Mouse (Mus musculus): Measurements from ENCODE around the gene Maco1. TPM values are rescaled to one million over a fixed set of nuclear protein-coding genes. Genes with fewer than 3 reads are reported as not detected.

Maco1 gene
- polyA plus RNA-seq, 1 experiment: 1.4 TPM

GRCm38 (mm10) chr4:134876171-134876570, 23.0 kb upstream of the Maco1 start:
- no peak for TF ChIP-seq TAL1 (IDR thresholded peaks at IDR 0.05; ENCODE audit: low read length)
- no peak for TF ChIP-seq GATA1 (IDR thresholded peaks at IDR 0.05; ENCODE audit: low read length)
- Histone ChIP-seq H3K27me3 (ENCODE audit: control insufficient read depth) (no peaks in the 10 kb centered on the region; the same call in 1 of the 2 replicates), H3K36me3 (ENCODE audit: control insufficient read depth) (peaks cover 96% of the 10 kb centered on the region), H3K4me3 (replicated peaks) (no peak overlapping the region), H3K9me3 (ENCODE audit: control insufficient read depth, low read length) (no peaks in the 10 kb centered on the region), H3K4me1 (ENCODE audit: control insufficient read depth) (peaks cover 71% of the 10 kb centered on the region)

- Histone ChIP-seq H3K27me3 (ENCODE audit: control insufficient read depth) (no peaks in the 10 kb centered on the region; the same call in 1 of the 2 replicates), H3K4me3 (replicated peaks) (peak overlapping the region; percentile 44), H3K4me1 (ENCODE audit: control insufficient read depth) (peaks cover 80% of the 10 kb centered on the region), H3K9me3 (ENCODE audit: control insufficient read depth, low read length) (no peaks in the 10 kb centered on the region), H3K36me3 (ENCODE audit: control insufficient read depth) (peaks cover 96% of the 10 kb centered on the region)
- TF ChIP-seq GATA1 (IDR thresholded peaks at IDR 0.05; ENCODE audit: low read length): no peak
- no peak for TF ChIP-seq TAL1 (IDR thresholded peaks at IDR 0.05; ENCODE audit: low read length)
Observed at GRCm38 (mm10) chr4:134871950-134872349, 18.8 kb upstream of the Maco1 start.

- peaks cover 81% of the 10 kb centered on the region for H3K4me1 ChIP-seq (ENCODE audit: control insufficient read depth)
- no peaks in the 10 kb centered on the region for H3K9me3 ChIP-seq (ENCODE audit: control insufficient read depth, low read length)
- no peaks in the 10 kb centered on the region; the same call in 1 of the 2 replicates for H3K27me3 ChIP-seq (ENCODE audit: control insufficient read depth)
- TF ChIP-seq GATA1 (IDR thresholded peaks at IDR 0.05; ENCODE audit: low read length) (no peak), TAL1 (IDR thresholded peaks at IDR 0.05; ENCODE audit: low read length) (no peak)
- peaks cover 96% of the 10 kb centered on the region for H3K36me3 ChIP-seq (ENCODE audit: control insufficient read depth)
- H3K4me3 ChIP-seq (replicated peaks): peak overlapping the region; percentile 44
Observed at GRCm38 (mm10) chr4:134871477-134871876, 18.3 kb upstream of the Maco1 start.

- Histone ChIP-seq H3K27me3 (ENCODE audit: control insufficient read depth) (no peaks in the 10 kb centered on the region; the same call in 1 of the 2 replicates), H3K9me3 (ENCODE audit: control insufficient read depth, low read length) (no peaks in the 10 kb centered on the region), H3K4me1 (ENCODE audit: control insufficient read depth) (peaks cover 78% of the 10 kb centered on the region), H3K4me3 (replicated peaks) (peak overlapping the region; percentile 79), H3K36me3 (ENCODE audit: control insufficient read depth) (peaks cover 98% of the 10 kb centered on the region)
- TF ChIP-seq TAL1 (IDR thresholded peaks at IDR 0.05; ENCODE audit: low read length) (no peak), GATA1 (IDR thresholded peaks at IDR 0.05; ENCODE audit: low read length) (no peak)
Observed at GRCm38 (mm10) chr4:134869815-134870375, 16.8 kb upstream of the Maco1 start.

- Histone ChIP-seq H3K4me3 (replicated peaks) (peak overlapping the region; percentile 79), H3K36me3 (ENCODE audit: control insufficient read depth) (peaks cover 98% of the 10 kb centered on the region), H3K4me1 (ENCODE audit: control insufficient read depth) (peaks cover 72% of the 10 kb centered on the region), H3K9me3 (ENCODE audit: control insufficient read depth, low read length) (no peaks in the 10 kb centered on the region), H3K27me3 (ENCODE audit: control insufficient read depth) (no peaks in the 10 kb centered on the region; the same call in 1 of the 2 replicates)
- TF ChIP-seq TAL1 (IDR thresholded peaks at IDR 0.05; ENCODE audit: low read length) (peak; percentile 97), GATA1 (IDR thresholded peaks at IDR 0.05; ENCODE audit: low read length) (peak; percentile 98)
Observed at GRCm38 (mm10) chr4:134869068-134869730, 16.1 kb upstream of the Maco1 start.

GRCm38 (mm10) chr4:134868490-134868889, 15.3 kb upstream of the Maco1 start:
- peaks cover 92% of the 10 kb centered on the region for H3K36me3 ChIP-seq (ENCODE audit: control insufficient read depth)
- TF ChIP-seq TAL1 (IDR thresholded peaks at IDR 0.05; ENCODE audit: low read length) (no peak; the same call in 2 of the 3 replicates), GATA1 (IDR thresholded peaks at IDR 0.05; ENCODE audit: low read length) (no peak)
- no peaks in the 10 kb centered on the region; the same call in 1 of the 2 replicates for H3K27me3 ChIP-seq (ENCODE audit: control insufficient read depth)
- H3K9me3 ChIP-seq (ENCODE audit: control insufficient read depth, low read length): no peaks in the 10 kb centered on the region
- peak overlapping the region; percentile 79 for H3K4me3 ChIP-seq (replicated peaks)
- peaks cover 70% of the 10 kb centered on the region for H3K4me1 ChIP-seq (ENCODE audit: control insufficient read depth)

- Histone ChIP-seq H3K9me3 (ENCODE audit: control insufficient read depth, low read length) (no peaks in the 10 kb centered on the region), H3K36me3 (ENCODE audit: control insufficient read depth) (peaks cover 88% of the 10 kb centered on the region), H3K4me1 (ENCODE audit: control insufficient read depth) (peaks cover 70% of the 10 kb centered on the region), H3K4me3 (replicated peaks) (peak overlapping the region; percentile 79), H3K27me3 (ENCODE audit: control insufficient read depth) (no peaks in the 10 kb centered on the region; the same call in 1 of the 2 replicates)
- no peak for TF ChIP-seq TAL1 (IDR thresholded peaks at IDR 0.05; ENCODE audit: low read length)
- no peak for TF ChIP-seq GATA1 (IDR thresholded peaks at IDR 0.05; ENCODE audit: low read length)
Observed at GRCm38 (mm10) chr4:134868065-134868464, 14.9 kb upstream of the Maco1 start.

- TF ChIP-seq TAL1 (IDR thresholded peaks at IDR 0.05; ENCODE audit: low read length): no peak
- no peak for TF ChIP-seq GATA1 (IDR thresholded peaks at IDR 0.05; ENCODE audit: low read length)
- Histone ChIP-seq H3K27me3 (ENCODE audit: control insufficient read depth) (no peaks in the 10 kb centered on the region; the same call in 1 of the 2 replicates), H3K36me3 (ENCODE audit: control insufficient read depth) (peaks cover 85% of the 10 kb centered on the region), H3K9me3 (ENCODE audit: control insufficient read depth, low read length) (no peaks in the 10 kb centered on the region), H3K4me3 (replicated peaks) (peak overlapping the region; percentile 79), H3K4me1 (ENCODE audit: control insufficient read depth) (peaks cover 72% of the 10 kb centered on the region)
Observed at GRCm38 (mm10) chr4:134867661-134868060, 14.5 kb upstream of the Maco1 start.

GRCm38 (mm10) chr4:134867213-134867612, 14.1 kb upstream of the Maco1 start:
- Histone ChIP-seq H3K27me3 (ENCODE audit: control insufficient read depth) (no peaks in the 10 kb centered on the region; the same call in 1 of the 2 replicates), H3K4me1 (ENCODE audit: control insufficient read depth) (peaks cover 73% of the 10 kb centered on the region), H3K4me3 (replicated peaks) (peak overlapping the region; percentile 79), H3K36me3 (ENCODE audit: control insufficient read depth) (peaks cover 84% of the 10 kb centered on the region), H3K9me3 (ENCODE audit: control insufficient read depth, low read length) (no peaks in the 10 kb centered on the region)
- TF ChIP-seq TAL1 (IDR thresholded peaks at IDR 0.05; ENCODE audit: low read length): no peak
- no peak for TF ChIP-seq GATA1 (IDR thresholded peaks at IDR 0.05; ENCODE audit: low read length)

All from erythroblast, embryonic 14.5 days (primary cell).